Comparison of ENCODE assay signal across 8 mouse cellular contexts in genomic region chr3:107037536-107038155, GRCm38 (mm10). TPM values are rescaled to one million over a fixed set of nuclear protein-coding genes. Genes with fewer than 3 reads are reported as not detected.
A peak's percentile ranks its signal among the peaks of the same experiment; 100 is the strongest.
DNase-seq lines count a peak whose midpoint lies in the region; ATAC-seq and TF ChIP-seq lines count a peak whose summit lies in the region.

No protein-coding gene starts in this region.

- dilution Hi-C loops in CH12.LX (cut with MboI; ENCODE audit: extremely low pct_ligation_motif_present, extremely low pct_unique_long_range_greater_than_20kb, low sequenced_read_pairs) = no loop called here

- in situ Hi-C loops in CH12.LX (cut with MboI; ENCODE audit: low pct_ligation_motif_present, low pct_unique_long_range_greater_than_20kb, low sequenced_read_pairs) = no loop called here

- TF ChIP-seq POLR2A in CH12.LX (IDR thresholded peaks at IDR 0.05; ENCODE audit: low read depth, low read length) = no peak

- H3K79me2 ChIP-seq in CH12.LX (replicated peaks; ENCODE audit: control insufficient read depth, extremely low read depth, insufficient read depth, poor library complexity, severe bottlenecking) = no peaks in the 10 kb centered on the region

- no peaks in the 10 kb centered on the region for H3K36me3 ChIP-seq in heart, embryonic 13.5 days
- no peaks in the 10 kb centered on the region for H3K36me3 ChIP-seq in CH12.LX (replicated peaks in 1 of 2; ENCODE audit: control insufficient read depth in 1 of 2, insufficient read depth in 1 of 2, low read length in 1 of 2)
- H3K36me3 ChIP-seq in forebrain, embryonic 13.5 days (ENCODE audit: poor library complexity, severe bottlenecking) = no peaks in the 10 kb centered on the region
- no peaks in the 10 kb centered on the region for H3K36me3 ChIP-seq in limb, embryonic 13.5 days
- no peaks in the 10 kb centered on the region for H3K36me3 ChIP-seq in neural tube, embryonic 14.5 days (ENCODE audit: control insufficient read depth, insufficient read depth, low read length)

- 72% methylated on average over 16 of the region's 16 CpGs for WGBS in heart, embryonic 13.5 days
- WGBS in forebrain, embryonic 13.5 days = 73% methylated on average over 16 of the region's 16 CpGs
- 85% methylated on average over 16 of the region's 16 CpGs for WGBS in limb, embryonic 13.5 days
- 66% methylated on average over 16 of the region's 16 CpGs for WGBS in neural tube, embryonic 14.5 days

- H3K27me3 ChIP-seq in heart, embryonic 13.5 days (replicated peaks) = peaks cover 35% of the 10 kb centered on the region
- H3K27me3 ChIP-seq in CH12.LX (replicated peaks) = peaks cover 4% of the 10 kb centered on the region
- H3K27me3 ChIP-seq in forebrain, embryonic 13.5 days = no peaks in the 10 kb centered on the region
- H3K27me3 ChIP-seq in limb, embryonic 13.5 days = peaks cover 13% of the 10 kb centered on the region
- H3K27me3 ChIP-seq in neural tube, embryonic 14.5 days (ENCODE audit: control insufficient read depth, insufficient read depth, low read length) = no peaks in the 10 kb centered on the region

- H3K4me1 ChIP-seq in heart, embryonic 13.5 days = peaks cover 14% of the 10 kb centered on the region
- peaks cover 2 to 27% of the 10 kb centered on the region in 2 experiments; a peak in 2 of 4 replicates for H3K4me1 ChIP-seq in CH12.LX (ENCODE audit: control insufficient read depth in 1 of 2, insufficient read depth in 2 of 2)
- peaks cover 74% of the 10 kb centered on the region for H3K4me1 ChIP-seq in forebrain, embryonic 13.5 days
- peaks cover 14% of the 10 kb centered on the region for H3K4me1 ChIP-seq in limb, embryonic 13.5 days
- peaks cover 16% of the 10 kb centered on the region for H3K4me1 ChIP-seq in neural tube, embryonic 14.5 days (ENCODE audit: control insufficient read depth, insufficient read depth, low read length)

- no peak for ATAC-seq in heart, embryonic 13.5 days (ENCODE audit: extremely low read depth, insufficient number of reproducible peaks, low FRiP score, low TSS enrichment)
- no peak for ATAC-seq in forebrain, embryonic 13.5 days
- no peak for ATAC-seq in limb, embryonic 13.5 days (ENCODE audit: low FRiP score, low read depth)
- no peak for ATAC-seq in neural tube, embryonic 14.5 days (ENCODE audit: low read depth)

- no peak for TF ChIP-seq EP300 in CH12.LX (IDR thresholded peaks at IDR 0.05; ENCODE audit: low read length)

- TF ChIP-seq CTCF in CH12.LX (conservative IDR thresholded peaks at IDR 0.05 in 1 of 2, IDR thresholded peaks at IDR 0.05 in 1 of 2; ENCODE audit: low read depth in 2 of 2, low read length in 2 of 2) = no peak

- TF ChIP-seq RAD21 in CH12.LX (IDR thresholded peaks at IDR 0.05; ENCODE audit: low read depth, low read length) = no peak

- no peak overlapping the region for H3K9ac ChIP-seq in heart, embryonic 13.5 days
- H3K9ac ChIP-seq in CH12.LX (ENCODE audit: insufficient read depth, low read depth) = no peak overlapping the region
- peak overlapping the region; percentile 92 for H3K9ac ChIP-seq in forebrain, embryonic 13.5 days
- no peak overlapping the region for H3K9ac ChIP-seq in limb, embryonic 13.5 days
- H3K9ac ChIP-seq in neural tube, embryonic 14.5 days (replicated peaks; ENCODE audit: low read depth, low read length) = no peak overlapping the region

- H3K27ac ChIP-seq in heart, embryonic 13.5 days (replicated peaks) = no peak overlapping the region
- peak overlapping the region; percentile 36; the same call in 1 of the 2 replicates for H3K27ac ChIP-seq in CH12.LX (ENCODE audit: insufficient read depth, low read depth)
- peak overlapping the region; percentile 21; the same call in 1 of the 2 replicates for H3K27ac ChIP-seq in forebrain, embryonic 13.5 days
- no peak overlapping the region for H3K27ac ChIP-seq in limb, embryonic 13.5 days
- no peak overlapping the region for H3K27ac ChIP-seq in neural tube, embryonic 14.5 days (ENCODE audit: low read depth, low read length)

- H3K4me3 ChIP-seq in heart, embryonic 13.5 days = peak overlapping the region; percentile 69
- H3K4me3 ChIP-seq in CH12.LX (replicated peaks in 1 of 3; ENCODE audit: low read depth in 2 of 3, low read length in 2 of 3, poor library complexity in 1 of 3) = peak overlapping the region in 1 of 3 experiments; percentile 8
- peak overlapping the region; percentile 81 for H3K4me3 ChIP-seq in forebrain, embryonic 13.5 days
- H3K4me3 ChIP-seq in limb, embryonic 13.5 days = peak overlapping the region; percentile 69
- peak overlapping the region; percentile 70 for H3K4me3 ChIP-seq in neural tube, embryonic 14.5 days (ENCODE audit: low read depth, low read length)

- H3K9me3 ChIP-seq in heart, embryonic 13.5 days = no peaks in the 10 kb centered on the region
- H3K9me3 ChIP-seq in CH12.LX (replicated peaks; ENCODE audit: low read length) = peaks cover 19% of the 10 kb centered on the region
- no peaks in the 10 kb centered on the region for H3K9me3 ChIP-seq in forebrain, embryonic 13.5 days (replicated peaks)
- H3K9me3 ChIP-seq in limb, embryonic 13.5 days = no peaks in the 10 kb centered on the region
- H3K9me3 ChIP-seq in neural tube, embryonic 14.5 days (ENCODE audit: control insufficient read depth, low read length) = no peaks in the 10 kb centered on the region

- DNase-seq in heart, postnatal 4 days = no peak
- no peak for DNase-seq in CH12.LX (ENCODE audit: extremely low read depth)
- no peak for DNase-seq in urinary bladder, postnatal 14 days (ENCODE audit: low spot score)
- no peak for DNase-seq in MN1 (ENCODE audit: low spot score)

- peak overlapping the region; percentile 98 for H3K4me2 ChIP-seq in heart, embryonic 13.5 days
- peak overlapping the region; percentile 52 for H3K4me2 ChIP-seq in CH12.LX (ENCODE audit: insufficient read depth, low read depth, poor library complexity, severe bottlenecking)
- peak overlapping the region; percentile 68 for H3K4me2 ChIP-seq in forebrain, embryonic 13.5 days
- peak overlapping the region; percentile 90 for H3K4me2 ChIP-seq in limb, embryonic 13.5 days (replicated peaks)
- H3K4me2 ChIP-seq in neural tube, embryonic 14.5 days (ENCODE audit: low read depth, low read length) = peak overlapping the region; percentile 71

TF ChIP-seq in CH12.LX, 34 proteins besides CTCF, POLR2A, EP300 and RAD21:
- TF ChIP-seq USF1 (IDR thresholded peaks at IDR 0.05; ENCODE audit: low read depth, low read length) (no peak), CHD2 (IDR thresholded peaks at IDR 0.05; ENCODE audit: low read length) (0 out of 2 replicates have a peak, but pooled peaks have one; percentile 8), MXI1 (IDR thresholded peaks at IDR 0.05; ENCODE audit: low read depth, low read length) (0 out of 2 replicates have a peak, but pooled peaks have one; percentile 35), MAZ (IDR thresholded peaks at IDR 0.05; ENCODE audit: low read depth, low read length) (0 out of 2 replicates have a peak, but pooled peaks have one; percentile 14), RCOR1 (conservative IDR thresholded peaks at IDR 0.05; ENCODE audit: low read depth, low read length) (0 out of 2 replicates have a peak, but pooled peaks have one; percentile 60)

RNA-seq across cellular contexts. Expression of gene Kcna3, which starts 1.7 kb away (rescaled TPM):
- 0.74 and 0.90 TPM in 2 replicates for polyA plus RNA-seq in heart, embryonic 13.5 days (2015; fragmentation: Nextera tagmentation; extraction: Ambion mirVana)
- total RNA-seq in heart, postnatal 4 days (2021) = under 1 TPM; 0.50 to 0.69 TPM
- total RNA-seq in CH12.LX (2012; rRNA removed) = 0.84 and 0.85 TPM in 2 replicates
- not detected in 2 replicates for total RNA-seq in CH12.LX (2014; rRNA removed)
- not detected in 2 replicates for polyA plus RNA-seq in CH12.LX (2012; ENCODE audit: insufficient read length, low read depth)
- 12.9 and 13.4 TPM in 2 replicates for polyA plus RNA-seq in forebrain, embryonic 13.5 days (2015; fragmentation: Nextera tagmentation; extraction: Ambion mirVana)
- 1.6 TPM in 2 replicates for polyA plus RNA-seq in limb, embryonic 13.5 days (2015; fragmentation: Nextera tagmentation; extraction: Ambion mirVana)
- 7.2 and 10.3 TPM in 2 replicates for polyA plus RNA-seq in neural tube, embryonic 14.5 days (2014; fragmentation: Nextera tagmentation; extraction: Ambion mirVana)

Comparison
In these comparisons a context has a peak if more than half of its experiments do, and no peak if none do; other contexts are left out.
1. H3K27ac ChIP-seq: peak in CH12.LX (single experiment) and forebrain, embryonic 13.5 days (single experiment); none in heart, embryonic 13.5 days (single experiment), limb, embryonic 13.5 days (single experiment) and neural tube, embryonic 14.5 days (single experiment).
2. Peak in every context shown above with its lines, with median percentiles within 50 percentile points of each other: H3K4me2 ChIP-seq.